Mouse (Mus musculus) limb, embryonic 12.5 days (tissue): ENCODE results near the gene Med25. TPM values are rescaled to one million over a fixed set of nuclear protein-coding genes. Genes with fewer than 3 reads are reported as not detected.

Experiments used
- ATAC-seq: fragments of 200-750 bp; cut with Nextera tagmentation; 2 replicates; pipeline ENCODE4 v1.8.0; 2017; ENCODE audit warnings: low read depth, moderate TSS enrichment; ENCODE audit not compliant: insufficient number of reproducible peaks, insufficient read depth, low FRiP score, low TSS enrichment
- H3K27ac ChIP-seq: fragments of 300-500 bp; sonication (generic); 2 replicates; pipeline ENCODE4 v1.5.1; 2016; ENCODE audit warnings: mild to moderate bottlenecking, moderate library complexity
- H3K27me3 ChIP-seq: fragments of 300-500 bp; sonication (generic); 2 replicates; pipeline ENCODE4 v1.6.1; 2016; ENCODE audit warnings: mild to moderate bottlenecking, moderate library complexity
- H3K36me3 ChIP-seq: fragments of 300-500 bp; sonication (generic); 2 replicates; pipeline ENCODE4 v1.6.1; 2016; ENCODE audit warnings: mild to moderate bottlenecking, moderate library complexity
- H3K4me1 ChIP-seq: fragments of 300-500 bp; sonication (generic); replicated peaks from 2 replicates; pipeline ENCODE4 v1.6.1; 2016
- H3K4me2 ChIP-seq: fragments of 300-500 bp; sonication (generic); 2 replicates; pipeline ENCODE4 v1.6.1; 2016; ENCODE audit warnings: mild to moderate bottlenecking, moderate library complexity
- H3K4me3 ChIP-seq: fragments of 300-500 bp; sonication (generic); replicated peaks from 2 replicates; pipeline ENCODE4 v1.5.1; 2016; ENCODE audit warnings: mild to moderate bottlenecking
- H3K9ac ChIP-seq: fragments of 300-500 bp; sonication (generic); replicated peaks from 2 replicates; pipeline ENCODE4 v1.6.1; 2016; ENCODE audit warnings: mild to moderate bottlenecking, moderate library complexity
- H3K9me3 ChIP-seq: fragments of 300-500 bp; sonication (generic); 2 replicates; pipeline ENCODE4 v1.6.1; 2016; ENCODE audit warnings: mild to moderate bottlenecking, moderate library complexity
- WGBS: fragments of 180-500 bp; shearing (Covaris S2); methylation state at CpG from one replicate; pipeline ENCODE4 v1.1.7; 2016; 5-methylcytosine and 5-hydroxymethylcytosine counted together
- polyA plus RNA-seq: library from polyadenylated mRNA; unstranded; fragments of >200 nt; fragmentation: Nextera tagmentation; extraction: Ambion mirVana; gene quantifications from 2 replicates; pipeline ENCODE4 v1.2.1, GENCODE M21; 2016

The Med25 gene
- polyA plus RNA-seq, 1 experiment from 2014 or later, result 116 TPM

GRCm38 (mm10) chr7:44914396-44914795 lies 21.9 kb upstream of the Med25 start:
- Histone ChIP-seq H3K9me3 (no peaks in the 10 kb centered on the region), H3K36me3 (peaks cover 82% of the 10 kb centered on the region), H3K4me1 (no peaks in the 10 kb centered on the region), H3K4me2 (no peak overlapping the region), H3K27me3 (no peaks in the 10 kb centered on the region), H3K9ac (no peak overlapping the region), H3K4me3 (no peak overlapping the region), H3K27ac (no peak overlapping the region)
- no peak for ATAC-seq
- WGBS, result 92% methylated on average over 2 of the region's 2 CpGs

GRCm38 (mm10) chr7:44908706-44909476 lies 16.4 kb upstream of the Med25 start:
- ATAC-seq, result no peak
- Histone ChIP-seq H3K4me1 (no peaks in the 10 kb centered on the region), H3K27me3 (no peaks in the 10 kb centered on the region), H3K9ac (no peak overlapping the region), H3K36me3 (peaks cover 100% of the 10 kb centered on the region), H3K9me3 (no peaks in the 10 kb centered on the region), H3K4me3 (no peak overlapping the region), H3K27ac (no peak overlapping the region), H3K4me2 (no peak overlapping the region)
- WGBS, result 86% methylated on average over 15 of the region's 15 CpGs

GRCm38 (mm10) chr7:44905430-44905829 lies 12.9 kb upstream of the Med25 start:
- H3K27ac ChIP-seq, result no peak overlapping the region
- no peaks in the 10 kb centered on the region for H3K27me3 ChIP-seq
- no peak overlapping the region for H3K4me3 ChIP-seq
- 93% methylated on average over 20 of the region's 20 CpGs for WGBS
- H3K4me1 ChIP-seq, result peaks cover 19% of the 10 kb centered on the region
- ATAC-seq, result no peak
- peaks cover 96% of the 10 kb centered on the region for H3K36me3 ChIP-seq
- no peaks in the 10 kb centered on the region for H3K9me3 ChIP-seq
- H3K4me2 ChIP-seq, result no peak overlapping the region
- H3K9ac ChIP-seq, result no peak overlapping the region

- peak overlapping the region; percentile 78 for H3K27ac ChIP-seq
- peak overlapping the region; percentile 27 for H3K4me3 ChIP-seq
- WGBS, result 17% methylated on average over 21 of the region's 21 CpGs
- H3K36me3 ChIP-seq, result peaks cover 73% of the 10 kb centered on the region
- peak overlapping the region; percentile 53 for H3K4me2 ChIP-seq
- peaks cover 36% of the 10 kb centered on the region for H3K4me1 ChIP-seq
- H3K9ac ChIP-seq, result peak overlapping the region; percentile 23; the same call in 1 of the 2 replicates
- H3K27me3 ChIP-seq, result no peaks in the 10 kb centered on the region
- no peak for ATAC-seq
- no peaks in the 10 kb centered on the region for H3K9me3 ChIP-seq
Observed at GRCm38 (mm10) chr7:44901230-44901722, 8.8 kb upstream of the Med25 start.

- Histone ChIP-seq H3K9ac (no peak overlapping the region), H3K4me3 (no peak overlapping the region), H3K4me1 (peaks cover 36% of the 10 kb centered on the region), H3K27me3 (no peaks in the 10 kb centered on the region), H3K27ac (no peak overlapping the region), H3K4me2 (no peak overlapping the region), H3K9me3 (no peaks in the 10 kb centered on the region), H3K36me3 (peaks cover 67% of the 10 kb centered on the region)
- ATAC-seq, result no peak
- WGBS, result 91% methylated on average over 11 of the region's 11 CpGs
Observed at GRCm38 (mm10) chr7:44900632-44901031, 8.1 kb upstream of the Med25 start.

- ATAC-seq, result no peak
- H3K27me3 ChIP-seq, result no peaks in the 10 kb centered on the region
- peaks cover 47% of the 10 kb centered on the region for H3K36me3 ChIP-seq
- H3K4me1 ChIP-seq, result peaks cover 41% of the 10 kb centered on the region
- 0 out of 2 replicates have a peak overlapping the region, but pooled peaks have one; percentile 31 for H3K9ac ChIP-seq
- H3K4me2 ChIP-seq, result no peak overlapping the region
- H3K27ac ChIP-seq, result no peak overlapping the region
- no peak overlapping the region for H3K4me3 ChIP-seq
- H3K9me3 ChIP-seq, result no peaks in the 10 kb centered on the region
- WGBS, result 40% methylated on average over 19 of the region's 19 CpGs
Observed at GRCm38 (mm10) chr7:44898607-44899006, 6.1 kb upstream of the Med25 start.

- ATAC-seq, result no peak
- Histone ChIP-seq H3K27ac (peak overlapping the region; percentile 90), H3K9ac (peak overlapping the region; percentile 72), H3K4me2 (peak overlapping the region; percentile 75), H3K4me3 (peak overlapping the region; percentile 62), H3K4me1 (peaks cover 42% of the 10 kb centered on the region), H3K36me3 (peaks cover 27% of the 10 kb centered on the region), H3K9me3 (no peaks in the 10 kb centered on the region), H3K27me3 (no peaks in the 10 kb centered on the region)
- 38% methylated on average over 10 of the region's 10 CpGs for WGBS
Observed at GRCm38 (mm10) chr7:44896499-44896898, 4.0 kb upstream of the Med25 start.

GRCm38 (mm10) chr7:44895593-44896434 lies 3.3 kb upstream of the Med25 start, which contains the start of gene Fuz:
Fuz (plus strand) TSS chr7:44896079.
- Histone ChIP-seq H3K36me3 (peaks cover 27% of the 10 kb centered on the region), H3K27me3 (no peaks in the 10 kb centered on the region), H3K9ac (peak within 1 kb of the TSS; percentile 72), H3K4me2 (peak within 1 kb of the TSS; percentile 75), H3K9me3 (no peaks in the 10 kb centered on the region), H3K4me3 (peak within 1 kb of the TSS; percentile 62), H3K4me1 (peaks cover 42% of the 10 kb centered on the region), H3K27ac (peak within 1 kb of the TSS; percentile 90)
- WGBS, result 1% methylated on average over 34 of the region's 34 CpGs
- ATAC-seq, result peak; percentile 35

- H3K27ac ChIP-seq, result peak overlapping the region; percentile 90
- H3K27me3 ChIP-seq, result no peaks in the 10 kb centered on the region
- H3K4me2 ChIP-seq, result peak overlapping the region; percentile 75
- H3K4me1 ChIP-seq, result peaks cover 44% of the 10 kb centered on the region
- peak overlapping the region; percentile 62 for H3K4me3 ChIP-seq
- H3K9ac ChIP-seq, result no peak overlapping the region
- peaks cover 27% of the 10 kb centered on the region for H3K36me3 ChIP-seq
- ATAC-seq, result no peak
- 67% methylated on average over 7 of the region's 7 CpGs for WGBS
- no peaks in the 10 kb centered on the region for H3K9me3 ChIP-seq
Observed at GRCm38 (mm10) chr7:44895206-44895592, 2.7 kb upstream of the Med25 start.

- no peak overlapping the region for H3K9ac ChIP-seq
- peaks cover 44% of the 10 kb centered on the region for H3K4me1 ChIP-seq
- H3K4me2 ChIP-seq, result no peak overlapping the region
- peaks cover 20% of the 10 kb centered on the region for H3K36me3 ChIP-seq
- H3K9me3 ChIP-seq, result no peaks in the 10 kb centered on the region
- 84% methylated on average over 3 of the region's 3 CpGs for WGBS
- no peaks in the 10 kb centered on the region for H3K27me3 ChIP-seq
- no peak for ATAC-seq
- no peak overlapping the region for H3K4me3 ChIP-seq
- H3K27ac ChIP-seq, result no peak overlapping the region
Observed at GRCm38 (mm10) chr7:44894175-44894574, 1.7 kb upstream of the Med25 start.

- ATAC-seq, result no peak
- Histone ChIP-seq H3K4me1 (peaks cover 38% of the 10 kb centered on the region), H3K9me3 (no peaks in the 10 kb centered on the region), H3K27me3 (no peaks in the 10 kb centered on the region), H3K27ac (peak overlapping the region; percentile 92), H3K9ac (no peak overlapping the region), H3K36me3 (peaks cover 23% of the 10 kb centered on the region), H3K4me3 (peak overlapping the region; percentile 23; the same call in 1 of the 2 replicates), H3K4me2 (peak overlapping the region; percentile 85)
- 34% methylated on average over 8 of the region's 8 CpGs for WGBS
Observed at GRCm38 (mm10) chr7:44893197-44893596, 685 bp upstream of the Med25 start.
